Mouse (Mus musculus) brain, embryonic 14.5 days (tissue): ENCODE measurements at regions not wholly inside any gene's neighbourhood (a gene's known extent, or its start where the extent isn't known, plus 50 kb on each side); places are given as distances from the start of the nearest gene placed in this dataset.

Experiments
- CTCF ChIP-seq: fragments of 200-500 bp; IDR thresholded peaks from 2 replicates; pipeline ENCODE4 v1.5.1; 2012; ENCODE audit warnings: inconsistent platforms, mild to moderate bottlenecking, moderate library complexity, borderline replicate concordance; ENCODE audit not compliant: insufficient read depth, insufficient read length; ENCODE audit errors: extremely low read depth
- POLR2A ChIP-seq: fragments of 200-500 bp; IDR thresholded peaks from 2 replicates; pipeline ENCODE4 v1.6.1; 2012; ENCODE audit warnings: mild to moderate bottlenecking, inconsistent platforms, borderline replicate concordance; ENCODE audit not compliant: poor library complexity, insufficient read depth, insufficient read length, severe bottlenecking; ENCODE audit errors: extremely low read depth

DNA sequence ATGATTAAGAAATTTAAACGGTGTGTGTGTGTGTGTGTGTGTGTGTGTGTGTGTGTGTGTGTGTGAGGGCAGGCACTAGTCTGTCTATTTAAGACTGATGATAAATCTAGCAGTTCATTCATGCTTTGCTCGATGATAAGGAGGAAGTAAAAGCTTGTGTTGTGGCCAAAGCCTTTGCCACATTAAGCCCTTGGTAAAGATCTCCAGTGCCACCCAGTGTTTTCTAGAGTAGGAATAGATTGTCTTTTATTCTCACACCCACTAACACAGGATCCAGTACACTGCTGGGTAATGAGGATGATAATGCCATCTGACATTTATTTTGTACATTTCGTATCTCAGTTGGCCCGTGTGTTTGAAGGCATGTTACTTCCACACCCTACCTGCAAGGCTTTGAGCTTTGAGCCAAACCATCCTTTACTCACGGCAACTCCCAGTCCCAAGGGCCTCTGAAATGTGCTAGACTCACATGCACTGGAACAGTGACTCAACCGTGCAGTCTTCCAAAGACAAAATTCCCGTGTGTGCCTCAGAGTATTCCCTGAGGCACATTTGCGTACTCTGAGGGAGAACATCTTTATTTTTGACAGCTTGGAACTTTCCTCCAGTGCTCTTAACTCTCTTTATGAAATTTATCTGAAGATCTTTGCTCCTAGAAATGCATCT is 179.7 kb downstream of the Mylk4 start:
- TF ChIP-seq POLR2A (no peak), CTCF (no peak)
